Mouse (Mus musculus) bone marrow macrophage, adult 2 months (primary cell): ENCODE results near the gene Ahnak.

ENCODE experiments used
- CTCF ChIP-seq: IDR thresholded peaks from 2 replicates; pipeline ENCODE4 v1.5.1; 2012; ENCODE audit warnings: low read depth, mild to moderate bottlenecking, low read length, moderate library complexity
- POLR2A ChIP-seq: IDR thresholded peaks from 2 replicates; pipeline ENCODE4 v1.6.1; 2012; ENCODE audit warnings: mild to moderate bottlenecking, low read depth, low read length, borderline replicate concordance

DNA sequence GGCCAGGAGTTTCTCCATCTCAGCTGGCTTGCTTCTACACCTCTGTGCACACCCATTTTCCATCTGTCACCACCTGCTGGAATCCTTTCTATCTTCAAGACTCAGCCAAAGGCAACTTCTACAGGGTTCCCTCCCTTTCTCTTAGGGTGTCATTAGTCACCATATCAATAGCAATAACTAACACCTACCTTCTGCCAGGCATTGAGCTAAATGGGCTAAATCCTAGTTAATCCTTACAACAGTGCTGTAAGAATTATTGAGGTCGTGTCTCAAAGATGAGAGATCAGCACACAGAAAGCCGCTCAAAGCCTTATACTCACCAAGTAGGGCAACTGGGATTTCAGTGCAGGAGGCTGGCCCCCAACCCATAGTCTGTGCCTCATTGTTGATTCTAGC, 112.0 kb downstream of the Ahnak start:
- TF ChIP-seq CTCF (no peak), POLR2A (no peak)
